Mouse (Mus musculus): ENCODE results near the gene Leprot. TPM values are rescaled to one million over a fixed set of nuclear protein-coding genes. Genes with fewer than 3 reads are reported as not detected.

Leprot gene
- total and polyA plus RNA-seq, 3 experiments = 10.4 to 121 (median 44.3) TPM

GRCm38 (mm10) chr4:101669811-101670210 lies 22.3 kb downstream of the Leprot start:
- no peaks in the 10 kb centered on the region for H3K9me3 ChIP-seq (replicated peaks)

GRCm38 (mm10) chr4:101674790-101675189 lies 27.3 kb downstream of the Leprot start:
- no peak for ATAC-seq (ENCODE audit: extremely low read depth, insufficient number of reproducible peaks, low FRiP score, poor library complexity, severe bottlenecking)

More at GRCm38 (mm10) chr4:101669811-101670210, 22.3 kb downstream of the Leprot start:
- ATAC-seq (ENCODE audit: extremely low read depth, insufficient number of reproducible peaks, low FRiP score, poor library complexity, severe bottlenecking) = no peak
- DNase-seq (ENCODE audit: low spot score) = no peak
- peaks cover 3% of the 10 kb centered on the region; the same call in 1 of the 2 replicates for H3K27me3 ChIP-seq (ENCODE audit: insufficient read depth, low read length)
- no peak overlapping the region for H3K4me3 ChIP-seq (ENCODE audit: low read depth, low read length)
- peaks cover 8% of the 10 kb centered on the region for H3K36me3 ChIP-seq (replicated peaks)
- peaks cover 2% of the 10 kb centered on the region; the same call in 1 of the 2 replicates for H3K4me1 ChIP-seq (ENCODE audit: insufficient read depth, low read depth, low read length)
- TF ChIP-seq CTCF (IDR thresholded peaks at IDR 0.05; ENCODE audit: low read depth, low read length) = no peak
- TF ChIP-seq TAL1 (conservative IDR thresholded peaks at IDR 0.05; ENCODE audit: low read depth, low read length) = no peak
- TF ChIP-seq GATA1 (IDR thresholded peaks at IDR 0.05; ENCODE audit: borderline replicate concordance, low read length) = no peak
- no peak for TF ChIP-seq POLR2AphosphoS5 (IDR thresholded peaks at IDR 0.05; ENCODE audit: insufficient replicate concordance, low read depth, low read length)
- TF ChIP-seq GATA2 (IDR thresholded peaks at IDR 0.05; ENCODE audit: borderline replicate concordance, low read depth, low read length) = no peak

GRCm38 (mm10) chr4:101675726-101676125 lies 28.2 kb downstream of the Leprot start:
- H3K27me3 ChIP-seq (ENCODE audit: insufficient read depth, low read length) = peaks cover 3% of the 10 kb centered on the region; the same call in 1 of the 2 replicates
- ATAC-seq (ENCODE audit: extremely low read depth, insufficient number of reproducible peaks, low FRiP score, poor library complexity, severe bottlenecking) = no peak
- no peak for DNase-seq (ENCODE audit: low spot score)
- no peaks in the 10 kb centered on the region for H3K4me1 ChIP-seq (ENCODE audit: insufficient read depth, low read depth, low read length)
- no peak overlapping the region for H3K4me3 ChIP-seq (ENCODE audit: low read depth, low read length)
- H3K36me3 ChIP-seq (replicated peaks) = no peaks in the 10 kb centered on the region
- no peak for TF ChIP-seq GATA2 (IDR thresholded peaks at IDR 0.05; ENCODE audit: borderline replicate concordance, low read depth, low read length)
- TF ChIP-seq POLR2AphosphoS5 (IDR thresholded peaks at IDR 0.05; ENCODE audit: insufficient replicate concordance, low read depth, low read length) = no peak
- TF ChIP-seq GATA1 (IDR thresholded peaks at IDR 0.05; ENCODE audit: borderline replicate concordance, low read length) = no peak
- no peak for TF ChIP-seq CTCF (IDR thresholded peaks at IDR 0.05; ENCODE audit: low read depth, low read length)
- no peak for TF ChIP-seq TAL1 (conservative IDR thresholded peaks at IDR 0.05; ENCODE audit: low read depth, low read length)
- no peaks in the 10 kb centered on the region for H3K9me3 ChIP-seq (replicated peaks)

More at GRCm38 (mm10) chr4:101674790-101675189, 27.3 kb downstream of the Leprot start:
- H3K9me3 ChIP-seq (replicated peaks) = no peaks in the 10 kb centered on the region
- H3K4me1 ChIP-seq (ENCODE audit: insufficient read depth, low read depth, low read length) = no peaks in the 10 kb centered on the region
- no peak overlapping the region for H3K4me3 ChIP-seq (ENCODE audit: low read depth, low read length)
- no peaks in the 10 kb centered on the region for H3K36me3 ChIP-seq (replicated peaks)
- H3K27me3 ChIP-seq (ENCODE audit: insufficient read depth, low read length) = peaks cover 3% of the 10 kb centered on the region; the same call in 1 of the 2 replicates
- no peak for TF ChIP-seq POLR2AphosphoS5 (IDR thresholded peaks at IDR 0.05; ENCODE audit: insufficient replicate concordance, low read depth, low read length)
- no peak for TF ChIP-seq GATA1 (IDR thresholded peaks at IDR 0.05; ENCODE audit: borderline replicate concordance, low read length)
- TF ChIP-seq CTCF (IDR thresholded peaks at IDR 0.05; ENCODE audit: low read depth, low read length) = no peak
- TF ChIP-seq TAL1 (conservative IDR thresholded peaks at IDR 0.05; ENCODE audit: low read depth, low read length) = no peak
- no peak for TF ChIP-seq GATA2 (IDR thresholded peaks at IDR 0.05; ENCODE audit: borderline replicate concordance, low read depth, low read length)
- no peak for DNase-seq (ENCODE audit: low spot score)

- Histone ChIP-seq H3K27me3 (ENCODE audit: insufficient read depth, low read length) (no peaks in the 10 kb centered on the region; the same call in 1 of the 2 replicates), H3K4me1 (ENCODE audit: insufficient read depth, low read depth, low read length) (0 out of 2 replicates have a peak, but pooled peaks cover 2% of the 10 kb centered on the region), H3K9me3 (replicated peaks) (no peaks in the 10 kb centered on the region), H3K36me3 (replicated peaks) (no peaks in the 10 kb centered on the region), H3K4me3 (ENCODE audit: low read depth, low read length) (no peak overlapping the region)
- no peak for TF ChIP-seq GATA2 (IDR thresholded peaks at IDR 0.05; ENCODE audit: borderline replicate concordance, low read depth, low read length)
- TF ChIP-seq CTCF (IDR thresholded peaks at IDR 0.05; ENCODE audit: low read depth, low read length) = no peak
- no peak for TF ChIP-seq TAL1 (conservative IDR thresholded peaks at IDR 0.05; ENCODE audit: low read depth, low read length)
- no peak for TF ChIP-seq POLR2AphosphoS5 (IDR thresholded peaks at IDR 0.05; ENCODE audit: insufficient replicate concordance, low read depth, low read length)
- TF ChIP-seq GATA1 (IDR thresholded peaks at IDR 0.05; ENCODE audit: borderline replicate concordance, low read length) = no peak
- ATAC-seq (ENCODE audit: extremely low read depth, insufficient number of reproducible peaks, low FRiP score, poor library complexity, severe bottlenecking) (no peak), DNase-seq (ENCODE audit: low spot score) (no peak)
These were observed 35.1 kb downstream of the Leprot start for GRCm38 (mm10) chr4:101682620-101683019.

DNA sequence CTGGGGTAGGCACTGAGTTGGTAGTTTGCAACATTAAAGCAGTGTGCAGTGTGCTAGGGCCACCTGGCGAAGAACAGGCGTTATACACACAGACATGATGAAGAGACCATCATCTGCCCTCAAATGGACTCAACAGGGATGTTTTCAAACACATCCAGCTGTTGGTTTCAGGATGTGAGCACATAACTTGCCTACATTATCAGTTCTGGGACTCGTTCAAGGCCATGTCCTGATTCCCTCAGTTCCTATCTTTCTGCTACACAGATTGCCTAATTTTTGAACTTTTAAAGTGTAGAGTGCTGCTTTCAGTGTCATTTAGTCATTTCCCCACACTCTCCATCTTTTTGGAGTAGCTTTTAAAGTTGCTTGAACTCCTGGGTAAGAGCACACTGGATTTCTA lies 35.6 kb downstream of the Leprot start:
- no peak for TF ChIP-seq POLR2AphosphoS5 (IDR thresholded peaks at IDR 0.05; ENCODE audit: insufficient replicate concordance, low read depth, low read length)
- H3K4me3 ChIP-seq (ENCODE audit: low read depth, low read length) = no peak overlapping the region
- H3K27me3 ChIP-seq (ENCODE audit: insufficient read depth, low read length) = no peaks in the 10 kb centered on the region; the same call in 1 of the 2 replicates
- 0 out of 2 replicates have a peak, but pooled peaks cover 2% of the 10 kb centered on the region for H3K4me1 ChIP-seq (ENCODE audit: insufficient read depth, low read depth, low read length)
- ATAC-seq (ENCODE audit: extremely low read depth, insufficient number of reproducible peaks, low FRiP score, poor library complexity, severe bottlenecking) = no peak
- H3K36me3 ChIP-seq (replicated peaks) = no peaks in the 10 kb centered on the region
- no peak for DNase-seq (ENCODE audit: low spot score)
- no peaks in the 10 kb centered on the region for H3K9me3 ChIP-seq (replicated peaks)

GRCm38 (mm10) chr4:101684821-101685220 lies 37.3 kb downstream of the Leprot start:
- TF ChIP-seq GATA2 (IDR thresholded peaks at IDR 0.05; ENCODE audit: borderline replicate concordance, low read depth, low read length) (no peak), POLR2AphosphoS5 (IDR thresholded peaks at IDR 0.05; ENCODE audit: insufficient replicate concordance, low read depth, low read length) (no peak), CTCF (IDR thresholded peaks at IDR 0.05; ENCODE audit: low read depth, low read length) (no peak), TAL1 (conservative IDR thresholded peaks at IDR 0.05; ENCODE audit: low read depth, low read length) (no peak), GATA1 (IDR thresholded peaks at IDR 0.05; ENCODE audit: borderline replicate concordance, low read length) (no peak)

More at GRCm38 (mm10) chr4:101684821-101685220, 37.3 kb downstream of the Leprot start:
- Histone ChIP-seq H3K36me3 (replicated peaks) (no peaks in the 10 kb centered on the region), H3K4me3 (ENCODE audit: low read depth, low read length) (no peak overlapping the region), H3K27me3 (ENCODE audit: insufficient read depth, low read length) (no peaks in the 10 kb centered on the region; the same call in 1 of the 2 replicates), H3K9me3 (replicated peaks) (no peaks in the 10 kb centered on the region), H3K4me1 (ENCODE audit: insufficient read depth, low read depth, low read length) (0 out of 2 replicates have a peak, but pooled peaks cover 2% of the 10 kb centered on the region)
- ATAC-seq (ENCODE audit: extremely low read depth, insufficient number of reproducible peaks, low FRiP score, poor library complexity, severe bottlenecking) (no peak), DNase-seq (ENCODE audit: low spot score) (no peak)
